Mouse (Mus musculus) limb, embryonic 14.5 days (tissue): Measurements from ENCODE around the gene Prr7. TPM values are rescaled to one million over a fixed set of nuclear protein-coding genes. Genes with fewer than 3 reads are reported as not detected.

Experiments used
- ATAC-seq: fragments of 200-750 bp; cut with Nextera tagmentation; 2 replicates; pipeline ENCODE4 v1.8.0; 2017; ENCODE audit warnings: low read depth, moderate number of reproducible peaks, moderate TSS enrichment; ENCODE audit not compliant: low FRiP score
- DNase-seq: peaks from one replicate; pipeline ENCODE4 v3.0.0-alpha.2; 2015; ENCODE audit warnings: low spot score
- H3K27ac ChIP-seq: fragments of 300-500 bp; sonication (generic); replicated peaks from 2 replicates; pipeline ENCODE4 v1.5.1; 2014; ENCODE audit warnings: low read depth, mild to moderate bottlenecking, low read length, moderate library complexity, mixed read lengths
- H3K27me3 ChIP-seq: fragments of 300-500 bp; sonication (generic); 2 replicates; pipeline ENCODE4 v1.6.1; 2014; ENCODE audit warnings: low read length, mixed read lengths; ENCODE audit not compliant: control insufficient read depth, insufficient read depth
- H3K36me3 ChIP-seq: fragments of 300-500 bp; sonication (generic); 2 replicates; pipeline ENCODE4 v1.6.1; 2014; ENCODE audit warnings: mild to moderate bottlenecking, low read length, moderate library complexity, mixed read lengths; ENCODE audit not compliant: control insufficient read depth, insufficient read depth
- H3K4me1 ChIP-seq: fragments of 300-500 bp; sonication (generic); 2 replicates; pipeline ENCODE4 v1.6.1; 2014; ENCODE audit warnings: antibody characterized with exemption, low read length, mixed read lengths; ENCODE audit not compliant: control insufficient read depth, insufficient read depth
- H3K4me2 ChIP-seq: fragments of 300-500 bp; sonication (generic); replicated peaks from 2 replicates; pipeline ENCODE4 v1.6.1; 2014; ENCODE audit warnings: low read depth, mild to moderate bottlenecking, low read length, moderate library complexity; ENCODE audit not compliant: severe bottlenecking
- H3K4me3 ChIP-seq: fragments of 300-500 bp; sonication (generic); replicated peaks from 2 replicates; pipeline ENCODE4 v1.5.1; 2014; ENCODE audit warnings: low read length
- H3K9ac ChIP-seq: fragments of 300-500 bp; sonication (generic); 2 replicates; pipeline ENCODE4 v1.6.1; 2014; ENCODE audit warnings: mild to moderate bottlenecking, low read depth, low read length, moderate library complexity; ENCODE audit not compliant: severe bottlenecking
- H3K9me3 ChIP-seq: fragments of 300-500 bp; sonication (generic); 2 replicates; pipeline ENCODE4 v1.6.1; 2016; ENCODE audit warnings: low read length; ENCODE audit not compliant: control insufficient read depth
- POLR2A ChIP-seq: fragments of 200-500 bp; IDR thresholded peaks from 2 replicates; pipeline ENCODE4 v1.8.0; 2012; ENCODE audit warnings: inconsistent platforms, mild to moderate bottlenecking, moderate library complexity, borderline replicate concordance; ENCODE audit not compliant: insufficient read depth, insufficient read length; ENCODE audit errors: extremely low read depth
- WGBS: fragments of 180-500 bp; shearing (Covaris S2); extraction: QIAGEN DNeasy Blood & Tissue Kit; methylation state at CpG from one replicate; pipeline ENCODE4 v1.1.7; 2014; 5-methylcytosine and 5-hydroxymethylcytosine counted together
- polyA plus RNA-seq, 2 experiments: library from polyadenylated mRNA; depleted of rRNA in 1 of 2; stranded (reverse) in 1 of 2; unstranded in 1 of 2; fragments of >200 nt; fragmentation: Nextera tagmentation in 1 of 2; extraction: Ambion mirVana in 1 of 2; gene quantifications; 2 replicates each; pipeline versions ENCODE4 v1.2.1 to v1.2.3; 2012 to 2014

The Prr7 gene
- polyA plus RNA-seq, 2 experiments = 1.4 to 18.6 TPM

GRCm38 (mm10) chr13:55463399-55464026 lies 554 bp upstream of the Prr7 start:
- H3K4me2 ChIP-seq = peak overlapping the region; percentile 88
- H3K36me3 ChIP-seq = peaks cover 32% of the 10 kb centered on the region
- peak overlapping the region; percentile 80 for H3K4me3 ChIP-seq
- H3K4me1 ChIP-seq = peaks cover 17% of the 10 kb centered on the region
- WGBS = 10% methylated on average over 14 of the region's 14 CpGs
- H3K27ac ChIP-seq = no peak overlapping the region
- H3K27me3 ChIP-seq = no peaks in the 10 kb centered on the region
- TF ChIP-seq POLR2A = no peak
- H3K9ac ChIP-seq = peak overlapping the region; percentile 77; the same call in 1 of the 2 replicates
- DNase-seq (no peak), ATAC-seq (no peak)
- no peaks in the 10 kb centered on the region for H3K9me3 ChIP-seq

DNA sequence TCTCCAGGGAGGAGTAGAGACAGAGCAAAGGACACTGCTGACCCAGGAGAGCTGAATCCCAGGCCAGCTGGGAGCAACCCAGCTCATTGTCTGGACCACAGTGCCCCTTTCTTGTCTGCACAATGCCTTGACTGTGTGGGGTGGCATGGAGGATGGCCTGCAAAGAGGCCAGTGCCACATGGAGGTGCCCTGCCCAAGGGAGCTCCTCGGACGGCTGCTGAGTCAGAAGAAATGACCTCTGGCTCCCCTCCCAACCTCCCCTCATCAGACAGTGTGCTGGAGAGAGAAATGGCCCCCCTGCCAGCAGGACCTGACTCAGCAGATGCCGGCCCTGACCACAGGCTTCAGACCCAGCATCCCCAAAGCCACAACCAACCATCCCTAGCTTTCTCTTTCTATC lies 1.1 kb downstream of the Prr7 start:
- peaks cover 15% of the 10 kb centered on the region for H3K36me3 ChIP-seq
- peak overlapping the region; percentile 80 for H3K4me3 ChIP-seq
- H3K9ac ChIP-seq = peak overlapping the region; percentile 77; the same call in 1 of the 2 replicates
- H3K27ac ChIP-seq = no peak overlapping the region
- H3K4me2 ChIP-seq = peak overlapping the region; percentile 88
- H3K27me3 ChIP-seq = no peaks in the 10 kb centered on the region
- ATAC-seq = no peak
- no peak for TF ChIP-seq POLR2A
- 29% methylated on average over 3 of the region's 3 CpGs for WGBS
- no peak for DNase-seq
- no peaks in the 10 kb centered on the region for H3K9me3 ChIP-seq
- peaks cover 17% of the 10 kb centered on the region for H3K4me1 ChIP-seq

- Histone ChIP-seq H3K4me2 (0 out of 2 replicates have a peak overlapping the region, but pooled peaks have one; percentile 88), H3K36me3 (peaks cover 8% of the 10 kb centered on the region; the same call in 1 of the 2 replicates), H3K27ac (no peak overlapping the region), H3K4me3 (no peak overlapping the region), H3K27me3 (no peaks in the 10 kb centered on the region), H3K9ac (0 out of 2 replicates have a peak overlapping the region, but pooled peaks have one; percentile 77), H3K9me3 (no peaks in the 10 kb centered on the region), H3K4me1 (peaks cover 19% of the 10 kb centered on the region)
- 87% methylated on average over 5 of the region's 5 CpGs for WGBS
- no peak for ATAC-seq
- DNase-seq = no peak
- TF ChIP-seq POLR2A = no peak
Observed at GRCm38 (mm10) chr13:55465830-55466440, 1.9 kb downstream of the Prr7 start.

DNA sequence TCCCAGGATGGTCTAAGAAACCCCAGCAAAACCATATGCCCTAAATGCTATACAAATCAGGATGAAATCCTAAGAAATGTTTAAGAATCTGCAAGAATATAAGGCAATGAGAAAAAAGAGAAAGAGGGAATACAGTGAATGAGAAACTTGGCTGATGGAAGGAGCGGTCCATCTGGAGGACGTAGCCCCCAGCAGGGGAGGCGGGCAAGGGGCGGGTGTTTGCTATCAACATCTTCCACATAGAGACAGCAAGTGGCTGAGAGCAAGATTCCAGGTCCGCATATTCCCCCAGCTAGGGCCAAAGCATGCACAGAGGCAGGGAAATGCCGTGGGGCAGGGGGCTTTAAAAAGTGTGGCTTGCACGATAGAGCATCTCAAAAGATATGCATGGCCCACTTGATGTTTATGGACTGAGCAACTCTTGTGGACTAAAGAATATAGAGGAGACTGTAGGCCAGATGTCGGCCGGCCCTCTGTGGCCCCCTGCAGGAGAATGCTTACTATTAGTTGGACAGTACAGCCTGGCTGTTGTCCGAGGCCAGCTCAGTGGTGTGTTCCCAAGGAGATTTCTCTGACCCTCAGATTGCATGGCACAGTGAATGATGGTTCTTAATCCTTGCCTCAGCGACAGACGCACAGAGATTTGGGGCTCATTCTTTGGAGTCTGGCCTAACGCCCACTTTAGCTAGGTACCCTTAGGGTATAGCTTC lies 4.9 kb downstream of the Prr7 start:
- peaks cover 26% of the 10 kb centered on the region for H3K4me1 ChIP-seq
- no peaks in the 10 kb centered on the region for H3K9me3 ChIP-seq
- H3K4me3 ChIP-seq = no peak overlapping the region
- WGBS = 42% methylated on average over 13 of the region's 13 CpGs
- H3K9ac ChIP-seq = no peak overlapping the region
- peaks cover 5% of the 10 kb centered on the region for H3K36me3 ChIP-seq
- H3K4me2 ChIP-seq = no peak overlapping the region
- no peak for DNase-seq
- ATAC-seq = no peak
- no peaks in the 10 kb centered on the region for H3K27me3 ChIP-seq
- H3K27ac ChIP-seq = no peak overlapping the region
- no peak for TF ChIP-seq POLR2A

DNA sequence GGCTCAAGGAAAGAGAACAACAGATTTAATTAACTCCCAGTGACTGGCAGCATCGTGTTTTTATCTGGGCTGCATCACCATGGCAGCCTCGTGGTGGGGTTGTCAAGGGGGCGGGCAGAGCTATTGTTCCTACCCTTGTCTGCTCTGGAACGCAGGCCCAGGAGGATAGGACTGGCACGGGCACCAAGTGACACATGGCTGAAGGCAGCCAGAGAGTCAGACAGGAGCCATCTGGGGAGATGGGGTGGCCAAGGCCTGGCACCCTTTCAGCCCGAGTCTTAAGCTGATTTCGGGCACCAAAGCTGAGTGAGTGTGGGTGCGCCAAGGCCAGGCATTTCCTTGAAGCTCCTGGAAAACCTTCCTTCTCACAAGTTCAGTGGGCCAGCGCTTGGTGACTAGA lies 6.3 kb downstream of the Prr7 start:
- no peaks in the 10 kb centered on the region for H3K27me3 ChIP-seq
- ATAC-seq = no peak
- no peak overlapping the region for H3K9ac ChIP-seq
- H3K4me3 ChIP-seq = no peak overlapping the region
- no peak overlapping the region for H3K27ac ChIP-seq
- H3K36me3 ChIP-seq = peaks cover 19% of the 10 kb centered on the region
- H3K9me3 ChIP-seq = no peaks in the 10 kb centered on the region
- peaks cover 21% of the 10 kb centered on the region for H3K4me1 ChIP-seq
- DNase-seq = no peak
- WGBS = 76% methylated on average over 9 of the region's 9 CpGs
- TF ChIP-seq POLR2A = no peak
- H3K4me2 ChIP-seq = no peak overlapping the region
